Mouse (Mus musculus): ENCODE measurements around the gene Ebf1.

DNA sequence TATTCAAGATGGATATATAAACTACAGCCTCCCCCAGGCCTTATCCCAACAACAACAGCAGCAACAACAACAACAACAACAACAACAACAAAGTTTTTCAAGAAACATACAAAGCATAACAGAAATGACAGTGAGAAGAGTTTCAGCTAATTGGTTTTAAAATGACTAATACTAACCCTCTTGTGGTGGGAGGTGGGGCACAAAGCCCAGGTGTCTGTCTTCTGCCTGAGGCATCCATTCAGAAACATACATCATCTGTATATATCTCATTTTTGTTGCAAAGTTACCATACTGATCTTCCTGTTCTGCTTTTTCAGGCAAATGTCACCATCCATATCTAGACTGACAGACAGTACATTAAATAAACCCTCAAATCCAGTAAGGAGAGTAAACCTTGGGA is 282.4 kb downstream of the Ebf1 start:
- TF ChIP-seq POLR2A (IDR thresholded peaks at IDR 0.05; ENCODE audit: control insufficient read depth, low read depth, low read length) (no peak), CTCF (IDR thresholded peaks at IDR 0.05; ENCODE audit: control insufficient read depth, insufficient read depth, insufficient replicate concordance, low read depth, low read length) (no peak)
